Mouse (Mus musculus): ENCODE measurements around the gene 4833423E24Rik. TPM values are rescaled to one million over a fixed set of nuclear protein-coding genes. Genes with fewer than 3 reads are reported as not detected.

Gene 4833423E24Rik
- total and polyA plus RNA-seq, 3 experiments = not detected

- Histone ChIP-seq H3K36me3 (replicated peaks in 1 of 2; ENCODE audit: control insufficient read depth in 1 of 2, insufficient read depth in 1 of 2, low read length in 1 of 2) (no peaks in the 10 kb centered on the region), H3K9me3 (replicated peaks; ENCODE audit: low read length) (no peaks in the 10 kb centered on the region), H3K4me3 (replicated peaks in 1 of 3; ENCODE audit: low read depth in 2 of 3, low read length in 2 of 3, poor library complexity in 1 of 3) (no peak overlapping the region), H3K9ac (ENCODE audit: insufficient read depth, low read depth) (no peak overlapping the region), H3K27me3 (replicated peaks) (no peaks in the 10 kb centered on the region), H3K79me2 (replicated peaks; ENCODE audit: control insufficient read depth, extremely low read depth, insufficient read depth, poor library complexity, severe bottlenecking) (no peaks in the 10 kb centered on the region), H3K4me1 (ENCODE audit: control insufficient read depth in 1 of 2, insufficient read depth in 2 of 2) (no peaks in the 10 kb centered on the region), H3K4me2 (ENCODE audit: insufficient read depth, low read depth, poor library complexity, severe bottlenecking) (no peak overlapping the region), H3K27ac (ENCODE audit: insufficient read depth, low read depth) (no peak overlapping the region)
- DNase-seq (ENCODE audit: extremely low read depth) = no peak
- dilution Hi-C loops (cut with MboI; ENCODE audit: extremely low pct_ligation_motif_present, extremely low pct_unique_long_range_greater_than_20kb, low sequenced_read_pairs) = no loop called here
- in situ Hi-C loops (cut with MboI; ENCODE audit: low pct_ligation_motif_present, low pct_unique_long_range_greater_than_20kb, low sequenced_read_pairs) = loop anchor here (10.0 to 25.0 kb wide), 2 partner anchors 273 to 435 kb away; no protein-coding TSS in a partner anchor
- TF ChIP-seq ZNF384 (IDR thresholded peaks at IDR 0.05; ENCODE audit: low read depth, low read length) = no peak
- no peak for TF ChIP-seq BHLHE40 (IDR thresholded peaks at IDR 0.05; ENCODE audit: low read depth, low read length)
- no peak for TF ChIP-seq CTCF (conservative IDR thresholded peaks at IDR 0.05 in 1 of 2, IDR thresholded peaks at IDR 0.05 in 1 of 2; ENCODE audit: low read depth in 2 of 2, low read length in 2 of 2)
- no peak for TF ChIP-seq MAFK (IDR thresholded peaks at IDR 0.05; ENCODE audit: insufficient replicate concordance, low read length)
- no peak for TF ChIP-seq MAX (IDR thresholded peaks at IDR 0.05; ENCODE audit: low read length)
- no peak for TF ChIP-seq POLR2AphosphoS2 (IDR thresholded peaks at IDR 0.05; ENCODE audit: low read depth, low read length)
- no peak for TF ChIP-seq JUN (IDR thresholded peaks at IDR 0.05; ENCODE audit: insufficient read depth, low read depth, low read length)
- TF ChIP-seq IRF4 (IDR thresholded peaks at IDR 0.05; ENCODE audit: low read depth, low read length) = no peak
- no peak for TF ChIP-seq HCFC1 (IDR thresholded peaks at IDR 0.05; ENCODE audit: low read depth, low read length)
- no peak for TF ChIP-seq NRF1 (IDR thresholded peaks at IDR 0.05; ENCODE audit: low read depth, low read length)
- TF ChIP-seq TBP (conservative IDR thresholded peaks at IDR 0.05; ENCODE audit: low read depth, low read length) = no peak
- no peak for TF ChIP-seq CHD2 (IDR thresholded peaks at IDR 0.05; ENCODE audit: low read length)
- TF ChIP-seq POLR2A (IDR thresholded peaks at IDR 0.05; ENCODE audit: low read depth, low read length) = no peak
- no peak for TF ChIP-seq PAX5 (IDR thresholded peaks at IDR 0.05; ENCODE audit: low read length)
- no peak for TF ChIP-seq RCOR1 (conservative IDR thresholded peaks at IDR 0.05; ENCODE audit: low read depth, low read length)
- no peak for TF ChIP-seq ZC3H11A (IDR thresholded peaks at IDR 0.05; ENCODE audit: low read depth, low read length)
- no peak for TF ChIP-seq GABPA (IDR thresholded peaks at IDR 0.05; ENCODE audit: insufficient replicate concordance, low read depth, low read length)
- no peak for TF ChIP-seq EP300 (IDR thresholded peaks at IDR 0.05; ENCODE audit: low read length)
- TF ChIP-seq E2F4 (IDR thresholded peaks at IDR 0.05; ENCODE audit: insufficient replicate concordance, low read depth, low read length) = no peak
These were observed 41.4 kb upstream of the 4833423E24Rik start for GRCm38 (mm10) chr2:85560226-85560625.

- Histone ChIP-seq H3K27ac (ENCODE audit: insufficient read depth, low read depth) (no peak overlapping the region), H3K4me1 (ENCODE audit: control insufficient read depth in 1 of 2, insufficient read depth in 2 of 2) (no peaks in the 10 kb centered on the region), H3K36me3 (replicated peaks in 1 of 2; ENCODE audit: control insufficient read depth in 1 of 2, insufficient read depth in 1 of 2, low read length in 1 of 2) (no peaks in the 10 kb centered on the region), H3K27me3 (replicated peaks) (peaks cover 2% of the 10 kb centered on the region), H3K79me2 (replicated peaks; ENCODE audit: control insufficient read depth, extremely low read depth, insufficient read depth, poor library complexity, severe bottlenecking) (no peaks in the 10 kb centered on the region), H3K4me3 (replicated peaks in 1 of 3; ENCODE audit: low read depth in 2 of 3, low read length in 2 of 3, poor library complexity in 1 of 3) (no peak overlapping the region), H3K4me2 (ENCODE audit: insufficient read depth, low read depth, poor library complexity, severe bottlenecking) (no peak overlapping the region), H3K9ac (ENCODE audit: insufficient read depth, low read depth) (no peak overlapping the region), H3K9me3 (replicated peaks; ENCODE audit: low read length) (no peaks in the 10 kb centered on the region)
- in situ Hi-C loops (cut with MboI; ENCODE audit: low pct_ligation_motif_present, low pct_unique_long_range_greater_than_20kb, low sequenced_read_pairs) = loop anchor here (25.0 kb wide), 1 partner anchor 268 kb away; no protein-coding TSS in a partner anchor
- DNase-seq (ENCODE audit: extremely low read depth) = no peak
- TF ChIP-seq USF2 (conservative IDR thresholded peaks at IDR 0.05; ENCODE audit: low read depth, low read length) (no peak), GABPA (IDR thresholded peaks at IDR 0.05; ENCODE audit: insufficient replicate concordance, low read depth, low read length) (no peak), RCOR1 (conservative IDR thresholded peaks at IDR 0.05; ENCODE audit: low read depth, low read length) (no peak), TBP (conservative IDR thresholded peaks at IDR 0.05; ENCODE audit: low read depth, low read length) (no peak), USF1 (IDR thresholded peaks at IDR 0.05; ENCODE audit: low read depth, low read length) (no peak), HCFC1 (IDR thresholded peaks at IDR 0.05; ENCODE audit: low read depth, low read length) (no peak), ZC3H11A (IDR thresholded peaks at IDR 0.05; ENCODE audit: low read depth, low read length) (no peak), POLR2AphosphoS2 (IDR thresholded peaks at IDR 0.05; ENCODE audit: low read depth, low read length) (no peak)
- dilution Hi-C loops (cut with MboI; ENCODE audit: extremely low pct_ligation_motif_present, extremely low pct_unique_long_range_greater_than_20kb, low sequenced_read_pairs) = no loop called here
These were observed 36.0 kb upstream of the 4833423E24Rik start for GRCm38 (mm10) chr2:85554806-85555205.

Measured in CH12.LX (cell line).